Mouse (Mus musculus) lung, postnatal 0 days (tissue): ENCODE results near the gene Mapk11.

ENCODE experiments used
- CTCF ChIP-seq: IDR thresholded peaks from 2 replicates; pipeline ENCODE4 v1.5.1; 2016; ENCODE audit warnings: antibody characterized with exemption, mild to moderate bottlenecking
- EP300 ChIP-seq: IDR thresholded peaks from 2 replicates; pipeline ENCODE4 v1.6.1; 2016; ENCODE audit warnings: antibody characterized with exemption, mild to moderate bottlenecking, control low read depth

- TF ChIP-seq CTCF (no peak), EP300 (no peak)
Observed at GRCm38 (mm10) chr15:89184937-89185227, 35.5 kb upstream of the Mapk11 start.
